Mouse (Mus musculus) frontal cortex, postnatal 14 days (tissue): Measurements from ENCODE around the gene Fgf16.

ENCODE experiments used
- DNase-seq, 2 experiments: peaks; one replicate each; pipeline ENCODE4 v3.0.0; 2022; ENCODE audit warnings: low spot score in 2 of 2

Gene Fgf16

GRCm38 (mm10) chrX:105764162-105765004, at the start of gene Fgf16:
Gene Fgf16, plus strand, starts transcription at chrX:105764279.
- DNase-seq = no peak

GRCm38 (mm10) chrX:105714740-105715139, 49.3 kb upstream of the Fgf16 start:
- no peak for DNase-seq

- no peak for DNase-seq
Observed at GRCm38 (mm10) chrX:105715789-105716321, 48.2 kb upstream of the Fgf16 start.

GRCm38 (mm10) chrX:105718388-105718787, 45.7 kb upstream of the Fgf16 start:
- no peak for DNase-seq

- no peak for DNase-seq
Observed at GRCm38 (mm10) chrX:105718943-105719342, 45.1 kb upstream of the Fgf16 start.

GRCm38 (mm10) chrX:105724174-105724573, 39.9 kb upstream of the Fgf16 start:
- DNase-seq = no peak

- no peak for DNase-seq
Observed at GRCm38 (mm10) chrX:105762847-105763527, 1.1 kb upstream of the Fgf16 start.

GRCm38 (mm10) chrX:105763612-105764011, 467 bp upstream of the Fgf16 start:
- no peak for DNase-seq

- no peak for DNase-seq
Observed at GRCm38 (mm10) chrX:105765005-105765706, 1.1 kb downstream of the Fgf16 start.

GRCm38 (mm10) chrX:105766013-105766412, 1.9 kb downstream of the Fgf16 start:
- no peak for DNase-seq

GRCm38 (mm10) chrX:105767177-105767764, 3.2 kb downstream of the Fgf16 start:
- no peak for DNase-seq

- no peak for DNase-seq
Observed at GRCm38 (mm10) chrX:105767932-105768331, 3.9 kb downstream of the Fgf16 start.

- DNase-seq = no peak
Observed at GRCm38 (mm10) chrX:105773281-105773680, 9.2 kb downstream of the Fgf16 start.

- DNase-seq = no peak
Observed at GRCm38 (mm10) chrX:105794806-105795403, 30.8 kb downstream of the Fgf16 start.

GRCm38 (mm10) chrX:105824462-105824861, 60.4 kb downstream of the Fgf16 start:
- no peak for DNase-seq
